Mouse (Mus musculus) CD4-positive, CD25-positive, alpha-beta regulatory T cell, adult 2 months (primary cell): ENCODE data around the gene Pdhb.
"Not testable (repeated sequence)": the region's sequence is repeated elsewhere in the genome, so short reads cannot be mapped to it uniquely, and the experiment has no call there.

Experiments
- DNase-seq: peaks from one replicate; pipeline ENCODE4 v3.0.0-alpha.2; 2012; ENCODE audit warnings: low read depth, low spot score

The Pdhb gene

GRCm38 (mm10) chr14:8134234-8134633, 38.6 kb downstream of the Pdhb start:
- no peak for DNase-seq

GRCm38 (mm10) chr14:8132789-8133188, 40.0 kb downstream of the Pdhb start:
- no peak for DNase-seq

- DNase-seq = no peak
Measured at GRCm38 (mm10) chr14:8127971-8128370, 44.9 kb downstream of the Pdhb start.

- DNase-seq = no peak
Measured at GRCm38 (mm10) chr14:8124046-8124881, 48.6 kb downstream of the Pdhb start.

GRCm38 (mm10) chr14:8123611-8124010, 49.2 kb downstream of the Pdhb start:
- DNase-seq = not testable (repeated sequence)

- DNase-seq = no peak
Measured at GRCm38 (mm10) chr14:8123141-8123540, 49.7 kb downstream of the Pdhb start.

- DNase-seq = no peak
Measured at GRCm38 (mm10) chr14:8119904-8120303, 52.9 kb downstream of the Pdhb start.

GRCm38 (mm10) chr14:8119454-8119853, 53.4 kb downstream of the Pdhb start:
- no peak for DNase-seq

GRCm38 (mm10) chr14:8117371-8117770, 55.5 kb downstream of the Pdhb start:
- no peak for DNase-seq
